Mouse (Mus musculus): ENCODE data around the gene Rasa2. TPM values are rescaled to one million over a fixed set of nuclear protein-coding genes. Genes with fewer than 3 reads are reported as not detected.

Gene Rasa2
- polyA plus RNA-seq, 1 experiment: 2.6 TPM

GRCm38 (mm10) chr9:96572754-96573153 lies 58.7 kb downstream of the Rasa2 start:
- H3K27ac ChIP-seq (ENCODE audit: insufficient read depth, low read length): no peak overlapping the region
- peaks cover 1% of the 10 kb centered on the region; the same call in 1 of the 2 replicates for H3K4me1 ChIP-seq (ENCODE audit: control insufficient read depth, insufficient read depth, insufficient read length)
- DNase-seq (ENCODE audit: low read depth in 1 of 2, low spot score in 2 of 2): no peak
- WGBS: 93% methylated on average over 9 of the region's 9 CpGs
- H3K4me3 ChIP-seq (ENCODE audit: extremely low read depth, insufficient read depth, insufficient read length): no peak overlapping the region
- no peaks in the 10 kb centered on the region for H3K27me3 ChIP-seq (ENCODE audit: control insufficient read depth, insufficient read depth, low read length)
- H3K36me3 ChIP-seq (ENCODE audit: control insufficient read depth, insufficient read depth, low read length): peaks cover 19% of the 10 kb centered on the region
- TF ChIP-seq CTCF (IDR thresholded peaks at IDR 0.05; ENCODE audit: extremely low read depth, insufficient read depth, insufficient read length, insufficient replicate concordance) (no peak), POLR2A (IDR thresholded peaks at IDR 0.05; ENCODE audit: low read depth, low read length) (no peak)

GRCm38 (mm10) chr9:96566470-96566996 lies 64.9 kb downstream of the Rasa2 start:
- no peak for DNase-seq (ENCODE audit: low read depth in 1 of 2, low spot score in 2 of 2)
- H3K4me1 ChIP-seq (ENCODE audit: control insufficient read depth, insufficient read depth, insufficient read length): no peaks in the 10 kb centered on the region
- TF ChIP-seq CTCF (IDR thresholded peaks at IDR 0.05; ENCODE audit: extremely low read depth, insufficient read depth, insufficient read length, insufficient replicate concordance) (no peak), POLR2A (IDR thresholded peaks at IDR 0.05; ENCODE audit: low read depth, low read length) (no peak)
- H3K27ac ChIP-seq (ENCODE audit: insufficient read depth, low read length): no peak overlapping the region
- H3K36me3 ChIP-seq (ENCODE audit: control insufficient read depth, insufficient read depth, low read length): peaks cover 20% of the 10 kb centered on the region
- H3K4me3 ChIP-seq (ENCODE audit: extremely low read depth, insufficient read depth, insufficient read length): no peak overlapping the region
- H3K27me3 ChIP-seq (ENCODE audit: control insufficient read depth, insufficient read depth, low read length): no peaks in the 10 kb centered on the region
- 84% methylated on average over 8 of the region's 8 CpGs for WGBS

- 95% methylated on average over 4 of the region's 4 CpGs for WGBS
- no peak for DNase-seq (ENCODE audit: low read depth in 1 of 2, low spot score in 2 of 2)
Measured at GRCm38 (mm10) chr9:96563501-96563900, 67.9 kb downstream of the Rasa2 start.

GRCm38 (mm10) chr9:96559148-96559547 lies 72.3 kb downstream of the Rasa2 start:
- peaks cover 26% of the 10 kb centered on the region for H3K36me3 ChIP-seq (ENCODE audit: control insufficient read depth, insufficient read depth, low read length)
- DNase-seq (ENCODE audit: low read depth in 1 of 2, low spot score in 2 of 2): no peak
- no peaks in the 10 kb centered on the region for H3K27me3 ChIP-seq (ENCODE audit: control insufficient read depth, insufficient read depth, low read length)
- no peaks in the 10 kb centered on the region for H3K4me1 ChIP-seq (ENCODE audit: control insufficient read depth, insufficient read depth, insufficient read length)
- no peak for TF ChIP-seq POLR2A (IDR thresholded peaks at IDR 0.05; ENCODE audit: low read depth, low read length)
- no peak for TF ChIP-seq CTCF (IDR thresholded peaks at IDR 0.05; ENCODE audit: extremely low read depth, insufficient read depth, insufficient read length, insufficient replicate concordance)
- 87% methylated on average over 6 of the region's 6 CpGs for WGBS
- H3K27ac ChIP-seq (ENCODE audit: insufficient read depth, low read length): no peak overlapping the region
- H3K4me3 ChIP-seq (ENCODE audit: extremely low read depth, insufficient read depth, insufficient read length): no peak overlapping the region

More at GRCm38 (mm10) chr9:96563501-96563900, 67.9 kb downstream of the Rasa2 start:
- no peak overlapping the region for H3K27ac ChIP-seq (ENCODE audit: insufficient read depth, low read length)
- H3K4me3 ChIP-seq (ENCODE audit: extremely low read depth, insufficient read depth, insufficient read length): no peak overlapping the region
- no peaks in the 10 kb centered on the region for H3K27me3 ChIP-seq (ENCODE audit: control insufficient read depth, insufficient read depth, low read length)
- TF ChIP-seq POLR2A (IDR thresholded peaks at IDR 0.05; ENCODE audit: low read depth, low read length) (no peak), CTCF (IDR thresholded peaks at IDR 0.05; ENCODE audit: extremely low read depth, insufficient read depth, insufficient read length, insufficient replicate concordance) (no peak)
- no peaks in the 10 kb centered on the region for H3K4me1 ChIP-seq (ENCODE audit: control insufficient read depth, insufficient read depth, insufficient read length)
- peaks cover 24% of the 10 kb centered on the region for H3K36me3 ChIP-seq (ENCODE audit: control insufficient read depth, insufficient read depth, low read length)

GRCm38 (mm10) chr9:96558594-96558993 lies 72.8 kb downstream of the Rasa2 start:
- Histone ChIP-seq H3K27me3 (ENCODE audit: control insufficient read depth, insufficient read depth, low read length) (no peaks in the 10 kb centered on the region), H3K36me3 (ENCODE audit: control insufficient read depth, insufficient read depth, low read length) (peaks cover 26% of the 10 kb centered on the region), H3K27ac (ENCODE audit: insufficient read depth, low read length) (no peak overlapping the region), H3K4me3 (ENCODE audit: extremely low read depth, insufficient read depth, insufficient read length) (no peak overlapping the region), H3K4me1 (ENCODE audit: control insufficient read depth, insufficient read depth, insufficient read length) (no peaks in the 10 kb centered on the region)
- no peak for TF ChIP-seq CTCF (IDR thresholded peaks at IDR 0.05; ENCODE audit: extremely low read depth, insufficient read depth, insufficient read length, insufficient replicate concordance)
- TF ChIP-seq POLR2A (IDR thresholded peaks at IDR 0.05; ENCODE audit: low read depth, low read length): no peak
- 65% methylated on average over 1 of the region's 1 CpGs for WGBS
- DNase-seq (ENCODE audit: low read depth in 1 of 2, low spot score in 2 of 2): no peak

- H3K4me1 ChIP-seq (ENCODE audit: control insufficient read depth, insufficient read depth, insufficient read length): no peaks in the 10 kb centered on the region
- peaks cover 8% of the 10 kb centered on the region for H3K36me3 ChIP-seq (ENCODE audit: control insufficient read depth, insufficient read depth, low read length)
- 79% methylated on average over 1 of the region's 1 CpGs for WGBS
- H3K27ac ChIP-seq (ENCODE audit: insufficient read depth, low read length): no peak overlapping the region
- no peak for DNase-seq (ENCODE audit: low read depth in 1 of 2, low spot score in 2 of 2)
- H3K4me3 ChIP-seq (ENCODE audit: extremely low read depth, insufficient read depth, insufficient read length): no peak overlapping the region
- TF ChIP-seq POLR2A (IDR thresholded peaks at IDR 0.05; ENCODE audit: low read depth, low read length) (no peak), CTCF (IDR thresholded peaks at IDR 0.05; ENCODE audit: extremely low read depth, insufficient read depth, insufficient read length, insufficient replicate concordance) (no peak)
- no peaks in the 10 kb centered on the region for H3K27me3 ChIP-seq (ENCODE audit: control insufficient read depth, insufficient read depth, low read length)
Measured at GRCm38 (mm10) chr9:96554095-96554494, 77.3 kb downstream of the Rasa2 start.

- no peak for DNase-seq (ENCODE audit: low read depth in 1 of 2, low spot score in 2 of 2)
- H3K4me1 ChIP-seq (ENCODE audit: control insufficient read depth, insufficient read depth, insufficient read length): no peaks in the 10 kb centered on the region
- WGBS: 87% methylated on average over 13 of the region's 13 CpGs
- H3K27ac ChIP-seq (ENCODE audit: insufficient read depth, low read length): no peak overlapping the region
- no peaks in the 10 kb centered on the region for H3K27me3 ChIP-seq (ENCODE audit: control insufficient read depth, insufficient read depth, low read length)
- TF ChIP-seq CTCF (IDR thresholded peaks at IDR 0.05; ENCODE audit: extremely low read depth, insufficient read depth, insufficient read length, insufficient replicate concordance) (no peak), POLR2A (IDR thresholded peaks at IDR 0.05; ENCODE audit: low read depth, low read length) (no peak)
- H3K4me3 ChIP-seq (ENCODE audit: extremely low read depth, insufficient read depth, insufficient read length): no peak overlapping the region
- peaks cover 20% of the 10 kb centered on the region for H3K36me3 ChIP-seq (ENCODE audit: control insufficient read depth, insufficient read depth, low read length)
Measured at GRCm38 (mm10) chr9:96545410-96545809, 86.0 kb downstream of the Rasa2 start.

Measured in spleen, adult 2 months (tissue).